Mouse (Mus musculus) hindbrain, postnatal 0 days (tissue): ENCODE measurements around the gene Dab2. TPM values are rescaled to one million over a fixed set of nuclear protein-coding genes. Genes with fewer than 3 reads are reported as not detected.

Experiments
- ATAC-seq: fragments of 200-750 bp; cut with Nextera tagmentation; 2 replicates; pipeline ENCODE4 v1.8.0; 2017; ENCODE audit warnings: mild to moderate bottlenecking, moderate TSS enrichment, moderate library complexity
- DNase-seq: peaks from one replicate; pipeline ENCODE4 v3.0.0-alpha.2; 2015; ENCODE audit warnings: low spot score
- H3K27ac ChIP-seq: fragments of 300-500 bp; sonication (generic); 2 replicates; pipeline ENCODE4 v1.5.1; 2014; ENCODE audit warnings: mild to moderate bottlenecking
- H3K27me3 ChIP-seq: fragments of 300-500 bp; sonication (generic); 2 replicates; pipeline ENCODE4 v1.6.1; 2014; ENCODE audit warnings: low read length, mixed read lengths; ENCODE audit not compliant: insufficient read depth
- H3K36me3 ChIP-seq: fragments of 300-500 bp; sonication (generic); 2 replicates; pipeline ENCODE4 v1.6.1; 2014; ENCODE audit warnings: low read length, mixed read lengths; ENCODE audit not compliant: insufficient read depth
- H3K4me1 ChIP-seq: fragments of 300-500 bp; sonication (generic); 2 replicates; pipeline ENCODE4 v1.6.1; 2014; ENCODE audit warnings: antibody characterized with exemption, low read length, mixed read lengths; ENCODE audit not compliant: insufficient read depth
- H3K4me2 ChIP-seq: fragments of 300-500 bp; sonication (generic); 2 replicates; pipeline ENCODE4 v1.6.1; 2014; ENCODE audit warnings: low read depth, mild to moderate bottlenecking, low read length, moderate library complexity, mixed read lengths
- H3K4me3 ChIP-seq: fragments of 300-500 bp; sonication (generic); 2 replicates; pipeline ENCODE4 v1.5.1; 2014; ENCODE audit warnings: low read length
- H3K9ac ChIP-seq: fragments of 300-500 bp; sonication (generic); replicated peaks from 2 replicates; pipeline ENCODE4 v1.6.1; 2014; ENCODE audit warnings: mild to moderate bottlenecking, low read length, moderate library complexity, mixed read lengths
- H3K9me3 ChIP-seq: fragments of 300-500 bp; sonication (generic); 2 replicates; pipeline ENCODE4 v1.6.1; 2016; ENCODE audit warnings: low read length, mixed read lengths
- CTCF ChIP-seq: IDR thresholded peaks from 2 replicates; pipeline ENCODE4 v1.5.1; 2016; ENCODE audit warnings: antibody characterized with exemption, control low read depth, low read depth
- WGBS: fragments of 180-500 bp; shearing (Covaris S2); extraction: QIAGEN DNeasy Blood & Tissue Kit; methylation state at CpG from one replicate; pipeline ENCODE4 v1.1.7; 2014; 5-methylcytosine and 5-hydroxymethylcytosine counted together
- polyA plus RNA-seq: library from polyadenylated mRNA; unstranded; fragments of >200 nt; fragmentation: Nextera tagmentation; extraction: Ambion mirVana; gene quantifications from 2 replicates; pipeline ENCODE4 v1.2.1, GENCODE M21; 2015
- total RNA-seq: library from RNA; depleted of rRNA; stranded (reverse); fragments of >200 nt; gene quantifications from 2 replicates; pipeline ENCODE4 v1.2.3, GENCODE M21; 2014

Dab2 gene
- total and polyA plus RNA-seq, 2 experiments from 2014 or later: 17.3 to 18.2 TPM

GRCm38 (mm10) chr15:6303822-6304221, 4.2 kb downstream of the Dab2 start:
- ATAC-seq (no peak), DNase-seq (no peak)
- Histone ChIP-seq H3K36me3 (no peaks in the 10 kb centered on the region), H3K4me1 (no peaks in the 10 kb centered on the region), H3K9ac (no peak overlapping the region), H3K27ac (no peak overlapping the region), H3K9me3 (no peaks in the 10 kb centered on the region), H3K4me3 (no peak overlapping the region), H3K4me2 (no peak overlapping the region), H3K27me3 (no peaks in the 10 kb centered on the region)
- TF ChIP-seq CTCF: no peak
- WGBS: 65% methylated on average over 2 of the region's 2 CpGs

GRCm38 (mm10) chr15:6309633-6310032, 10.0 kb downstream of the Dab2 start:
- no peak overlapping the region for H3K4me3 ChIP-seq
- no peaks in the 10 kb centered on the region for H3K27me3 ChIP-seq
- no peaks in the 10 kb centered on the region for H3K9me3 ChIP-seq
- no peaks in the 10 kb centered on the region for H3K36me3 ChIP-seq
- 77% methylated on average over 3 of the region's 3 CpGs for WGBS
- H3K27ac ChIP-seq: no peak overlapping the region
- H3K4me1 ChIP-seq: no peaks in the 10 kb centered on the region
- ATAC-seq: no peak
- DNase-seq: no peak
- no peak for TF ChIP-seq CTCF
- no peak overlapping the region for H3K9ac ChIP-seq
- no peak overlapping the region for H3K4me2 ChIP-seq

- Histone ChIP-seq H3K4me2 (no peak overlapping the region), H3K9ac (no peak overlapping the region), H3K4me1 (no peaks in the 10 kb centered on the region), H3K4me3 (no peak overlapping the region), H3K27me3 (no peaks in the 10 kb centered on the region), H3K27ac (no peak overlapping the region), H3K36me3 (no peaks in the 10 kb centered on the region), H3K9me3 (no peaks in the 10 kb centered on the region)
- ATAC-seq (no peak), DNase-seq (no peak)
- TF ChIP-seq CTCF: no peak
- 62% methylated on average over 4 of the region's 4 CpGs for WGBS
Observed at GRCm38 (mm10) chr15:6310417-6310816, 10.8 kb downstream of the Dab2 start.

GRCm38 (mm10) chr15:6312396-6312795, 12.8 kb downstream of the Dab2 start:
- H3K4me1 ChIP-seq: no peaks in the 10 kb centered on the region
- no peak overlapping the region for H3K9ac ChIP-seq
- no peaks in the 10 kb centered on the region for H3K9me3 ChIP-seq
- TF ChIP-seq CTCF: no peak
- H3K27ac ChIP-seq: no peak overlapping the region
- no peaks in the 10 kb centered on the region for H3K36me3 ChIP-seq
- no peak for ATAC-seq
- no peak overlapping the region for H3K4me2 ChIP-seq
- whole genome bisulfite sequencing: 95% methylated on average over 3 of the region's 3 CpGs
- H3K27me3 ChIP-seq: no peaks in the 10 kb centered on the region
- H3K4me3 ChIP-seq: no peak overlapping the region
- no peak for DNase-seq

GRCm38 (mm10) chr15:6319352-6319751, 19.8 kb downstream of the Dab2 start:
- 95% methylated on average over 6 of the region's 6 CpGs for WGBS
- no peak overlapping the region for H3K4me2 ChIP-seq

GRCm38 (mm10) chr15:6320501-6320900, 20.9 kb downstream of the Dab2 start:
- H3K4me1 ChIP-seq: no peaks in the 10 kb centered on the region
- H3K36me3 ChIP-seq: no peaks in the 10 kb centered on the region
- no peak overlapping the region for H3K4me3 ChIP-seq
- H3K27me3 ChIP-seq: no peaks in the 10 kb centered on the region
- WGBS: 56% methylated on average over 5 of the region's 5 CpGs
- H3K4me2 ChIP-seq: no peak overlapping the region
- DNase-seq (no peak), ATAC-seq (no peak)
- TF ChIP-seq CTCF: no peak
- H3K9me3 ChIP-seq: no peaks in the 10 kb centered on the region
- no peak overlapping the region for H3K27ac ChIP-seq
- H3K9ac ChIP-seq: no peak overlapping the region

More at GRCm38 (mm10) chr15:6319352-6319751, 19.8 kb downstream of the Dab2 start:
- no peak overlapping the region for H3K9ac ChIP-seq
- H3K4me3 ChIP-seq: no peak overlapping the region
- no peaks in the 10 kb centered on the region for H3K27me3 ChIP-seq
- TF ChIP-seq CTCF: no peak
- H3K36me3 ChIP-seq: no peaks in the 10 kb centered on the region
- no peak for DNase-seq
- no peak overlapping the region for H3K27ac ChIP-seq
- H3K4me1 ChIP-seq: no peaks in the 10 kb centered on the region
- H3K9me3 ChIP-seq: no peaks in the 10 kb centered on the region
- ATAC-seq: no peak

GRCm38 (mm10) chr15:6321263-6321662, 21.7 kb downstream of the Dab2 start:
- H3K36me3 ChIP-seq: no peaks in the 10 kb centered on the region
- H3K4me2 ChIP-seq: no peak overlapping the region
- H3K9ac ChIP-seq: no peak overlapping the region
- ATAC-seq (no peak), DNase-seq (no peak)
- 86% methylated on average over 4 of the region's 4 CpGs for WGBS
- H3K4me1 ChIP-seq: no peaks in the 10 kb centered on the region
- H3K27ac ChIP-seq: no peak overlapping the region
- no peaks in the 10 kb centered on the region for H3K9me3 ChIP-seq
- TF ChIP-seq CTCF: no peak
- no peaks in the 10 kb centered on the region for H3K27me3 ChIP-seq
- no peak overlapping the region for H3K4me3 ChIP-seq
